Comparison of ENCODE assay signal across 8 mouse cellular contexts in the genomic region with DNA sequence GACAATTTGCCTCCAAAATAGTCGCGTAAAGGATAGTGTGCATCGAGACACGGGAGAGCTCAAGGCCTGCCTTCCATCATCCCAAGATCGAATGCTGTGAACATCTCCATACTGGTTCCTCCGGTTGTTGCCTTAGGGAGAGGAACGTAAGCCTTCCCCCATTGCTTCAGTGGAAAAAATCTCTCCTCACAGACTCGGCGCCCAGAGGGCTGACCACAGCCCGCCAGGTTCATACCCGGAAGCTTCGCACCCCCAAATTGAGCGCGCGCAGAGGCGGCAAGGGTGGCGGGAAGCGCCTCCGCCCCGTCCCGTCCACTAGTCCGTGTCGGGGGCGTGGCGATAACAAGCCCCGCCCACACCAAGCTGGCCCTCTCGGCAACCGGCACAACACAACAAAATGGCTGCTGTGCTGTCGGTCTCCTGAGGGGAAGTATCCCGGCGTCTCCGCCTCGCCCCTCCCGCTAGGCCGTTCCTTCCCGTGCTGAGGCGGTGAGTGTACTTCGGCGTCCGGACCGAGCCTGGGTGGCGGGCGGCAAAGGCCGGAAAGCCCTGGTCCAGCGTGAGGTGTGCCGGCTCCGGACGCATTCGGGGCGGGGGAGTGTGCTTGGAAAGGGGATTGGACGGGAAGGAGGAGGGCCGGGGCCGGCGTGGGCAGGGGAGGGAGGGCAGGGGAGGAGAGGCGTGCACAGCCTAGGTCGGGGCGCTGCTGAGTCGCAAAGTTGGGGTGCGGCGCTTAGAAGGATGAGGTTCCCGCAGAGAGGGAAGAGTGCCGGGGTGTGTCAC. TPM values are rescaled to one million over a fixed set of nuclear protein-coding genes. Genes with fewer than 3 reads are reported as not detected.
DNase-seq lines count a peak whose midpoint lies in the region; ATAC-seq and TF ChIP-seq lines count a peak whose summit lies in the region.

A gene (plus strand): TSS at position 352 of the 783 bp plus-strand sequence.

- TF ChIP-seq CTCF in G1E (IDR thresholded peaks at IDR 0.05; ENCODE audit: low read depth, low read length), result no peak
- TF ChIP-seq CTCF in forebrain, postnatal 0 days (IDR thresholded peaks at IDR 0.05; ENCODE audit: low read depth), result peak; percentile 23; the same call in 1 of the 2 replicates

- no peaks in the 10 kb centered on the region for H3K9me3 ChIP-seq in G1E (replicated peaks)
- H3K9me3 ChIP-seq in forebrain, postnatal 0 days (ENCODE audit: low read length), result no peaks in the 10 kb centered on the region
- H3K9me3 ChIP-seq in lung, embryonic 16.5 days (ENCODE audit: control insufficient read depth, low read length), result no peaks in the 10 kb centered on the region

- H3K27me3 ChIP-seq in G1E (ENCODE audit: insufficient read depth, low read length), result no peaks in the 10 kb centered on the region
- H3K27me3 ChIP-seq in forebrain, postnatal 0 days (ENCODE audit: insufficient read depth, low read length), result no peaks in the 10 kb centered on the region
- H3K27me3 ChIP-seq in lung, embryonic 16.5 days (ENCODE audit: control insufficient read depth, insufficient read depth, low read depth, low read length), result no peaks in the 10 kb centered on the region

- peak within 1 kb of the TSS; percentile 86 for H3K4me3 ChIP-seq in G1E (ENCODE audit: low read depth, low read length)
- H3K4me3 ChIP-seq in forebrain, postnatal 0 days (ENCODE audit: low read depth, low read length), result peak within 1 kb of the TSS; percentile 83
- H3K4me3 ChIP-seq in lung, embryonic 16.5 days (ENCODE audit: low read length), result peak within 1 kb of the TSS; percentile 82

- ATAC-seq in G1E (ENCODE audit: extremely low read depth, insufficient number of reproducible peaks, low FRiP score, poor library complexity, severe bottlenecking), result peak; percentile 81
- ATAC-seq in forebrain, postnatal 0 days, result peak; percentile 94
- ATAC-seq in lung, embryonic 16.5 days (ENCODE audit: low read depth), result peak; percentile 97

- H3K27ac ChIP-seq in forebrain, postnatal 0 days (ENCODE audit: low read depth, low read length), result peak within 1 kb of the TSS; percentile 87
- peak within 1 kb of the TSS; percentile 86 for H3K27ac ChIP-seq in lung, embryonic 16.5 days (ENCODE audit: low read length)

- peak within 1 kb of the TSS; percentile 77 for H3K9ac ChIP-seq in forebrain, postnatal 0 days
- H3K9ac ChIP-seq in lung, embryonic 16.5 days (ENCODE audit: low read length), result peak within 1 kb of the TSS; percentile 77

- peaks cover 21% of the 10 kb centered on the region for H3K36me3 ChIP-seq in G1E (replicated peaks)
- no peaks in the 10 kb centered on the region for H3K36me3 ChIP-seq in forebrain, postnatal 0 days (ENCODE audit: insufficient read depth)
- no peaks in the 10 kb centered on the region for H3K36me3 ChIP-seq in lung, embryonic 16.5 days (ENCODE audit: control insufficient read depth, insufficient read depth, low read length)

- WGBS in forebrain, postnatal 0 days, result under 1% methylated on average over 60 of the region's 62 CpGs
- WGBS in lung, embryonic 16.5 days, result under 1% methylated on average over 57 of the region's 62 CpGs

- DNase-seq in G1E (ENCODE audit: low spot score), result peak; percentile 86
- peak; percentile 92 to 96 for DNase-seq in cerebellum, adult 18-20 months
- DNase-seq in forebrain, postnatal 0 days, result peak; percentile 94
- peak; percentile 96 for DNase-seq in heart, postnatal 4 days
- DNase-seq in layer of hippocampus, adult 9-10 months (ENCODE audit: low spot score), result peak; percentile 94
- peak; percentile 94 for DNase-seq in ovary, postnatal 10 days (ENCODE audit: low spot score)
- DNase-seq in thymus, postnatal 10 days (ENCODE audit: low spot score in 2 of 2), result peak; percentile 88 to 92

- peaks cover 39% of the 10 kb centered on the region for H3K4me1 ChIP-seq in G1E (ENCODE audit: insufficient read depth, low read depth, low read length)
- H3K4me1 ChIP-seq in forebrain, postnatal 0 days (ENCODE audit: insufficient read depth), result 0 out of 2 replicates have a peak, but pooled peaks cover 3% of the 10 kb centered on the region
- peaks cover 4% of the 10 kb centered on the region for H3K4me1 ChIP-seq in lung, embryonic 16.5 days (replicated peaks; ENCODE audit: control insufficient read depth, insufficient read depth, low read length)

- H3K4me2 ChIP-seq in forebrain, postnatal 0 days (ENCODE audit: low read depth), result peak within 1 kb of the TSS; percentile 63
- H3K4me2 ChIP-seq in lung, embryonic 16.5 days (ENCODE audit: low read depth, low read length), result peak within 1 kb of the TSS; percentile 65

RNA-seq across cellular contexts. Expression of the gene that starts here (rescaled TPM):
- total RNA-seq in G1E (2014; fragmentation: Nextera tagmentation) (86.1 and 93.5 TPM in 2 replicates), G1E (2017) (62.7 and 70.5 TPM in 2 replicates)
- 11.0 and 13.7 TPM in 2 replicates for polyA plus RNA-seq in G1E (2012)
- 10.4 and 17.4 TPM in 2 replicates for total RNA-seq in forebrain, postnatal 0 days (2014; rRNA removed)
- 5.5 and 7.0 TPM in 2 replicates for polyA plus RNA-seq in forebrain, postnatal 0 days (2015; fragmentation: Nextera tagmentation; extraction: Ambion mirVana)
- total RNA-seq in heart, postnatal 4 days (2021), result 10 to 100 TPM; 14.5 to 14.8 TPM
- polyA plus RNA-seq in lung, embryonic 16.5 days (2015; fragmentation: Nextera tagmentation; extraction: Ambion mirVana), result 23.7 and 26.2 TPM in 2 replicates

Comparison
In these comparisons a context has a peak if more than half of its experiments do, and no peak if none do; other contexts are left out.
1. Peak in every context shown above with its lines: DNase-seq, ATAC-seq, H3K4me3 ChIP-seq and H3K27ac ChIP-seq.